Mouse (Mus musculus) right cerebral cortex, postnatal 4 days (tissue): ENCODE results near the gene Osbpl11.
A peak's percentile ranks its signal among the peaks of the same experiment; 100 is the strongest.
"Not testable (repeated sequence)": the region's sequence is repeated elsewhere in the genome, so short reads cannot be mapped to it uniquely, and the experiment has no call there.

Experiments used
- DNase-seq: peaks from one replicate; pipeline ENCODE4 v3.0.0-alpha.2; 2022

Osbpl11 gene

GRCm38 (mm10) chr16:33178278-33179074 lies 6.4 kb upstream of the Osbpl11 start:
- peak; percentile 29 for DNase-seq

GRCm38 (mm10) chr16:33179222-33179621 lies 5.6 kb upstream of the Osbpl11 start:
- not testable (repeated sequence) for DNase-seq

DNA sequence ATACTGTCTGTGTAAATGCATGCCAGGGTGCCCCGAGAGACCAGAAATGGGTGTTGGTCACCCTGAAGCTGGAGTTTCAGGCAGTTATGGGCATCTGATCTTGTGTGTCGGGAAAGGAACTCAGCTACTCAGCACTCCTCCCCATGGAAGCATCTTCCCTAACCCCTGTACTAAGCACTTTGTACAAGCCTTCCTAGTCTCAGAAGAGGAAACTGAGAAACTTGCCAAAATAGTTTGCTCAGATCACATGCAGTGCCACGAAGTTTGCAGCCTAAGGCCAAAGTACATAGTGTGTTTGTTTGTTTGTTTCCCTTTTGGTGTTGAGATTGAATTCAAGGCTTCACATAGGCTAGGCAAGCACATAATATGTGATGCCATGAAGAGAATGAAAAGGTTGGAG lies 5.0 kb upstream of the Osbpl11 start:
- DNase-seq, result no peak

- DNase-seq, result no peak
These were observed 4.1 kb upstream of the Osbpl11 start for GRCm38 (mm10) chr16:33180793-33181192.

DNA sequence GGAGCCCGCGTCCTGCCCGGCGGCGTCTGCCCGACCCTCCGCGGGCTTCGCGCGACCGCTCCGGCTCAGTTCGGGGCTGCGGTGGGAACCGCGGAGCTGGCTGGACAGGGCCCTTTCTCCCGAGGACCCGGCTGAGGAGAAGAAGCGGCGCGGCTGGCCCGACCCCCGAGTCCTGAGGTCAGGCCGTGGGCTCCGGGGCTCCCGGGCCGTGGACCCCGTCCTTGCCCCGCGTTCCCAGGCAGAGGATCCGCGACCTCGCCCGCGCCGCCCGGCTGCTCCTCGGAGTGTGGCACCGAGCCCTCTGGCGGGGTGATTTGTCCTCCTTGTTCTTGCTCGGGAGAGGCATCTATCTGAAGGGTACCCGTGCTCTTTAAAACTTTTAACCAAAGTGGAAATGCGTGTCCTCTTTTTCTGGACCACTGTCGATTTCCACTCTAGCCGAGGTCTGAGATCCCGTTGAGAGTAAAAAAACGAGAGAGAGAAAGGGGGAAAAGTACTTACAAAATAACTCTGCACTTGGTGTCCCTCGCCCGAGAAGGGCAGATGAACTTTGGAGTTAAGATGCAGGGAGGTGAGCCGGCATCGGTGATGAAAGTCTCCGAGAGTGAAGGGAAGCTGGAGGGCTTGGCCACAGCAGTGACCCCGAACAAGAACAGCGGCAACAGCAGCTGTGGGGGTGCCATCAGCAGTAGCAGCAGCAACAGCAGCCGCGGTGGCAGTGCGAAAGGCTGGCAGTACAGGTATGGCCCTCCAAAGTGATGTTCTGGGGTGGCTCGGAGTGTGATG lies 583 bp downstream of the Osbpl11 start:
- peak; percentile 58 for DNase-seq

DNA sequence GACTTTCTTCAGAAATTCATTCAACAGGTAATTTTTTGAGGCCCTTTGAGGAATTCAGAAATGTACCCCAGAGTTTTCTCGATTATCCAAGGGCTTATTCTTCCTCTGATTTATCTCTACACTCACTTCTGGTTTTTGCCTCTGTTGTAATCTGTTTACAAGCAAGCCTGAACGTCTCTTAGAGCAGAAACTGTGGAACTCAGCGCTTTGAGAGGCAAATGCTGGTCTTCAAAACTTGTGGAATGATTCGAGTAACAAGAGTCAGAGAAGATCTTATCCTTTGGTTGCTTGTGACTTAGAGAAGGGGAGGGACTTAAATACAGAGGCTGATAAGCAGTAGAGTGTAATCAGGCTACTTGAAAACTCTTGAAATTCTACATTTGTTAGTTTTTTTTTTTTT lies 1.3 kb downstream of the Osbpl11 start:
- no peak for DNase-seq

- no peak for DNase-seq
These were observed 3.2 kb downstream of the Osbpl11 start for GRCm38 (mm10) chr16:33188076-33188475.

- DNase-seq, result no peak
These were observed 6.8 kb downstream of the Osbpl11 start for GRCm38 (mm10) chr16:33191671-33192091.

DNA sequence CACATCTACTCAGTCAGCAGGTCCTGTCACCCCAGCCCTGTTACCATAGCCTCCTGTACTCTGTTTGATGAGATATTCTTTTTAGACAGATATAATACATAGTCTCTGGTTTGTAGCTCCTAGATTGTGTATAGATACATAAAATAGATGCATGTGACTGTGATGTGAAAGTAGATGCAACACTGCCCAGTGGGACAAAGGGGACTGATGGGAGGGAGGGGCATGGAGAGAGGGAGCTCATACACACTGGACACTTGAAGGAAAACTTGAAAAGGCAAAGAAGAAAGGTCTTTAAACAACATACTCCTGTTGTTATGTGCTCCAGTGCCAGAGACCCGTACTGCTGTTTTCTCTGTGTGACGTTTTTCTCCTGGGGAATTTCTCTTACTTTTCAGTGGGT lies 7.4 kb downstream of the Osbpl11 start:
- DNase-seq, result no peak

DNA sequence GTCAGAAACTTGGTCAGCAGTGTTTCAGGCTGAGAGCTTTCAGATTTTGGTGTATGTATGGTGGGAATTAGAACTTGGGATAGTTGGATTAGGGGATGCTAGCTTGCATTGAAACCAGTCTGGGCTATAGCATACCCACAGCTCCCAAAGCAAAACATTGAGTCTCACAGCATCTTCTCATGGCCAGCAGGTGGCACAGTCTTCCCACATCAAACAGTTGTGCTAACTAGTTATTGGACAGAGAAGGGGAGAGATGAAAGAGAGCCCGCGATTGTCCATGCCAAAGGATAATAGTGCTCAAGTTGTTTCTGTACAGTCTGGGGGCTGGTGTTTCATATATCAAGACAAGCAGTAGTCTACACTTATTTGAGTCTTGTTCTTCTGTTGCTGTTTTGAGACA lies 8.8 kb downstream of the Osbpl11 start:
- DNase-seq, result peak; percentile 47

DNA sequence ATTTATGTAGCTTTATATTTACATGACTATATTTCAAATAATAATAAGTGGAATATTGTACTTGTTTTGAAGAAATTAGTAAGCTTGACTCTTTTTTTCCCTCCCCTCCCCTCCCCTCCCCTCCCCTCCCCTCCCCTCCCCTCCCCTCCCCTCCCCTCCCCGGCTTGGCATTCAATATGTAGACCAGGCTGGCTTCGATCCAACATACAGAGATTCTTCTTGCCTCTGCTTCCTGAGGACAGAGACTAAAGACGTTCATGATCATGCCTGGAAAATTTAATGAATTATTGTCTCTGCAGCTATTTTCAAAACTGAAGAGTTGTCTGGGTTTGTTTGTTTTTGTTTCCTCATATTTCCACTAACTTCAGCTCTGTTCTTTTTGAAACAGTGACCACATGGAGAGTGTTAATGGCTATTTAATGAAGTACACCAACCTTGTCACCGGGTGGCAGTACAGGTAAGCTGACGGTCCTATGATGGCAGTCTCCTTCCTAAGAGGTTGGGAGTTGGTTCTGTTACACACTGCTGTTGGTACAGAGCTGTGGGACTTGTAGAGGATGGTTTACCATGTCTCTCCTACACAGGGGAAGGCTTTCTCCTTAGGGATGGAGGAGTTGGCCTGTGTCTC lies 10.9 kb downstream of the Osbpl11 start:
- DNase-seq, result no peak

GRCm38 (mm10) chr16:33196578-33196977 lies 11.7 kb downstream of the Osbpl11 start:
- DNase-seq, result no peak

GRCm38 (mm10) chr16:33200589-33200988 lies 15.7 kb downstream of the Osbpl11 start:
- DNase-seq, result no peak

GRCm38 (mm10) chr16:33210812-33211211 lies 25.9 kb downstream of the Osbpl11 start:
- no peak for DNase-seq

- DNase-seq, result no peak
These were observed 31.6 kb downstream of the Osbpl11 start for GRCm38 (mm10) chr16:33216313-33217003.

- DNase-seq, result not testable (repeated sequence)
These were observed 32.7 kb downstream of the Osbpl11 start for GRCm38 (mm10) chr16:33217553-33218085.

GRCm38 (mm10) chr16:33222482-33222881 lies 37.6 kb downstream of the Osbpl11 start:
- no peak for DNase-seq

- DNase-seq, result no peak
These were observed 39.5 kb downstream of the Osbpl11 start for GRCm38 (mm10) chr16:33224381-33224780.

DNA sequence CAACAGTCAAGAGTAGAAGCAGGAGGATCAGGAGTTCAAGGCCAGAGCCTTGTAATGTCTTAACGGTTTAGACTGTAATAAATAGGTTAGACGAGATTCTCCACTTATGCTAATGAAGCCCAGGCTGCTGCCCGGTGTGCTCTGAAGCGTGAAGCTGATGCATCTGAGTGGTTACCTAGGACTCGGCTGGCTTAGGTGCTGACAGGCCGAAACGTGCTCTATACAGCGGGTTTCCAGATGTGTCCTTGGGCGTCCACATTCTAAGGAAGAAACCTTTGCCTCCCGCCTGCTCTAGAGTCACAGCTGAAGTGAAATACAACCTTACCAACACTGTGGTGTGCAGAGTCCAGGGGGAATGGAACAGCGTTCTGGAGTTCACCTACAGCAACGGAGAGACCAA lies 49.3 kb downstream of the Osbpl11 start:
- no peak for DNase-seq

GRCm38 (mm10) chr16:33236151-33236550 lies 51.3 kb downstream of the Osbpl11 start:
- DNase-seq, result no peak

DNA sequence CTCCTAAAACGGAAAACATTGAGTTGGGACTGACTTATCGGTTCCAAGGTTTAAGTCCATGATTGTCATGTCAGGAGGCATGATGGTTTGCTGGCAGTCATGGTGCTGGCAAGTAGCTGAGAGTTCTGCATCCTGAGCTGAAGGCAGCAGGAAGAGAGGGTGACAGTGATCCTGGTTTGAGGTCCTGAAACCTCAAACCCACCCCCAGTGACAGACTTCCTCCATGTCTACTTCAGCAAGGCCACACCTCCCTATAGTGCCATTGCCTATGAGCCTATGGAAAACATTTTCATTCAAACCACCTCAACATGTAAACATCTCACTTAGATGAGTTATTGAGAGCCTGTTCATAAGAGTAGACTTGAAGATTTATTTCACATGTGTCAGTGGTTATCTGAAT lies 54.4 kb downstream of the Osbpl11 start:
- DNase-seq, result no peak

DNA sequence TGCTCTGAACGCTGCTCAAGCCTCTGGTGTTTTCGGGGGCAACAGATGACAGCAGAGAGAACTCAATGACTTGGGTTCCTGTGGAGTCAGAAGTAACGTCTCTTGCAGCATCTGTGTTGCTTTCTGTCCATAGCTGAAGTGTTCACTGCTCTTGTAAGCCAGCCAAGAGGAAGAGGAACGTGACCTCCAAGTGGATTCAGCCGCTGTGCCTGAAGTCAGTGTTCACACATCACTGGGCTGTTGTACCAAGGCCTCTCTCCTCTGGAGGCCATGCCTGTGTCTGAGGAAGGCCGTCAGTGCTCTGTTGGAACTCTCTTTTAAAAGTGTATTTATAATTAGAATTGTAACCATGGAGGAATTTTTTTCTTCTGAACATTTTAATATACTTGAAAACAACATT lies 57.2 kb downstream of the Osbpl11 start:
- no peak for DNase-seq
